Mouse (Mus musculus) central nervous system, embryonic 18 days (tissue): ENCODE data around the gene Nckap1. TPM values are rescaled to one million over a fixed set of nuclear protein-coding genes. Genes with fewer than 3 reads are reported as not detected.

Experiments used
- polyA plus RNA-seq: library from polyadenylated mRNA; depleted of rRNA; stranded (reverse); fragments of >200 nt; gene quantifications from 2 replicates; pipeline ENCODE4 v1.2.3, GENCODE M21; 2012; rRNA removed

Gene Nckap1
- polyA plus RNA-seq = 137 and 139 TPM in 2 replicates

DNA sequence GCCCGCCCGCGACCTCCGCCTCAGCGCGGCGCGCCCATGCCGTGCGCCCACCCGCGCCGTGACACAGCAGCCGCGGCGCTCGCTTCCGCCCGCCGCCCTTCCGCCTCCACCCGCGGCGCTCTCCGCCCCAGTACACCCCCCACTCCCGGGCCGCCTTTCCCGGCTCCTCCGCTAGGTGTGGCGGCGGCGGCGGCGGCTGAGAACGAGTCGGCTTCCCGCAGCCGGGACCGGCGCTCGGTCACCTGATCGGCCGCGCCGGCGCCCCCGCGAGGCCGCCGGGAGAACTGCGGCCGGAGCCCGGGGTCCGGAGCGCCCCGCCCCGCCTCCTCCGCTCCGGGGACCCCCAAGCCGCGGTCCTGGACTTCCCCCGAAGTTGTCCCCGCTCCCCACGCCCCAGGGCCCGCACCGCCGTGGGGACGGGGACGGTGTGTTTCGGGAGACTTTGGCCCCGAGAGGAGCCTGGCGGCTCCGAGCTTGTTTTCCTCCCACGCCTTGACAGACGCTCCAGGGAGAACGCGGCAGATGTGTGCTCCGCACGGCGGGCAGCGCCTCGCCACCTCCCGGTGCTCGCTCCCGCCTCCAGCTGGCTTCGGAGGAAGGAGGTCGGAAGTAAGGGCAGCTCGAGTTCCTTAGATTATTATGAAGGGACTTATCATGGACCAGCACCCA, at the start of gene Nckap1:
TSS of gene Nckap1 (minus strand) at position 338 of the 669 bp plus-strand sequence.

DNA sequence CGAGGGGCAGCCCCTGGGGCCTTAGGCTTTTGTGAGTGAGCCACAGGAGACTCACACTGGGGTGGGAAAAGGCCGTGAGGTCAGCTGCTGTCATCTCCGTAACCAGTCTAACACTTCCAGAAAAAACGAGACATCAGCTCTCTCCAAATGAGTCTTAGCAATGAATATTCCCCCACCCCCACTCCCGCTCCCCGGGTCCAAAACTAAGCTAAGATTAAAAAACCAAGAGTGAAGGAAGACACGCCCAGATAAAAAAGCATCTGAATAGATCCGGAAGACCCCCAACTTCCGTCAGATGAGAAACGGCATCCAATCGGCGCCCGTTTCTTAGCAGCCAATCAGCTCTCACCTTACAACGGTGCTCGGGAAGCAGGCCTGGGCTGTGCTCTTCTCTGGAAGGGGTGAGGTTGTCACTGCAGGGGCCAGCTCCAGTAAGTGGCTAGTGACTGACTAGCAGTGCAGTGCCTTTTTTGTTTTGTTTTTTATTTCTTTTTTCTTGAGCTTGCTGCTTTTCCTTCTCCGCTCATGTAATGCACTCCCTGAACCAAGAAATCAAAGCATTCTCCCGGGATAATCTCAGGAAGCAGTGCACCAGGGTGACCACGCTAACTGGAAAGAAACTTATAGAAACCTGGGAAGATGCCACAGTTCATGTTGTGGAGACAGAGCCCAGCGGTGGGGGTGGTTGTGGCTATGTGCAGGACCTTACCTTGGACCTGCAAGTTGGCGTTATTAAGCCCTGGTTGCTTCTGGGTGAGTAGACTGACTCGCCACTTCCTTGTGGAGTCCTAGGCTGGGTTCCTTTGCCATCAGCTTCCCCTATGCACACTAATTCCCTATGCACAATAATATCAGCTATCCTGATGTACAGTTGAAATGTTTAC, 35.9 kb upstream of the Nckap1 start, which contains the start of the genes Dusp19 and Nup35:
TSS of gene Dusp19 (plus strand) at position 192 of the 884 bp plus-strand sequence.
TSS of gene Nup35 (plus strand) at position 383 of the 884 bp plus-strand sequence.

Other genes with a start within 250 kb of the Nckap1 start
- 2.8 and 3.9 TPM in 2 replicates for gene Frzb, start 133.8 kb downstream of the Nckap1 start, polyA plus RNA-seq
- 14.0 and 15.2 TPM in 2 replicates for gene Dusp19, start 35.7 kb upstream of the Nckap1 start, polyA plus RNA-seq
- 44.4 and 46.7 TPM in 2 replicates for gene Nup35, start 35.9 kb upstream of the Nckap1 start, polyA plus RNA-seq